Mouse (Mus musculus) testis, postnatal 14 days (tissue): Measurements from ENCODE around the gene Hoxc9.

Experiments
- DNase-seq: peaks from one replicate; pipeline ENCODE4 v3.0.0; 2021; ENCODE audit warnings: low spot score

Gene Hoxc9

DNA sequence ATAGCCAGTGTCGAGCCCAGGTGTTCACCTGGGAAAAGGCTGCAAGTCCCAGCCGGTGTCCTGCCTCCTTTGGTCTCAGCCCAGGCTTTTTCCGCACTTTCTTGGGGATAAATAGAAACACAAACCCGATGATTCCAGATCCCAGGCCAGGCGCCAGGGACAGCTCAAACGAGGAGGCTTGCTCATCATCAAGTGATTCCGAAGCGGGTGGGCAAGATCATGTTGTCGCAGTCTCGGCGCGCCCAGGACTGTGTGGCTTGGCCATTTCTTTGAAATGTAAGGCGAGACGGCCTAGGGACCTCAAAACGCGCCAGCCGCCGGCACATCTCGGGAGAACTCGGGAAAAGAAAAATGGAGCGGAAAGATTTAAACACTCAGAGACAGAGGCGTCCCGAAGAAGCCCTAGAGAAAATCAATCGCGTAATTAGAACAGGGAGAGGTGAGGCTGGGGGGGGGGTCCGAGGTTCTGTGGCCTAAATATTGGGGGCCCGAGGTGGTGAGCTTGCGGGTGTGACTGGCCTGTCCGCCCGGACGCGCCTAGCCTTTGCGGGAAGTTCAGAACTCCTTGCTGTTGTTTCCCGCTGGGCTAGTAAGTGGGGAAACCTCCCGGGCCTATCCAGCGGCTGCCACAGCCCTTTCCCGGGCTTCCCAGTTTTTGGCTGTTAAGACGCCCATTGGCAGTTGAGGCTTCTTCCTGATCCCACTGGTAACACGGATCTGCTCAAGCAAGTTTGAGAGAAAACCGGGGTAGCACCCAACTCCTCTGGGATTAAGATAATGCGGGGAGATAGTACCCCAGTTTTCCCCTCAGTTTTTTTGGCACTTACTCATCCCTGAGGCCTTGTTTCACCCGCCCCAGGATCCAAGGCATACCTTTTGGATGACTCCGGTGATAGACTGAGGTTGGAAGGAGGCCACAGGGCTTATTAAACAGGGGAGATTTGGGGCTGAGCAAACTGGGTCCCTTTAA lies 51.3 kb downstream of the Hoxc9 start:
- DNase-seq: no peak

DNA sequence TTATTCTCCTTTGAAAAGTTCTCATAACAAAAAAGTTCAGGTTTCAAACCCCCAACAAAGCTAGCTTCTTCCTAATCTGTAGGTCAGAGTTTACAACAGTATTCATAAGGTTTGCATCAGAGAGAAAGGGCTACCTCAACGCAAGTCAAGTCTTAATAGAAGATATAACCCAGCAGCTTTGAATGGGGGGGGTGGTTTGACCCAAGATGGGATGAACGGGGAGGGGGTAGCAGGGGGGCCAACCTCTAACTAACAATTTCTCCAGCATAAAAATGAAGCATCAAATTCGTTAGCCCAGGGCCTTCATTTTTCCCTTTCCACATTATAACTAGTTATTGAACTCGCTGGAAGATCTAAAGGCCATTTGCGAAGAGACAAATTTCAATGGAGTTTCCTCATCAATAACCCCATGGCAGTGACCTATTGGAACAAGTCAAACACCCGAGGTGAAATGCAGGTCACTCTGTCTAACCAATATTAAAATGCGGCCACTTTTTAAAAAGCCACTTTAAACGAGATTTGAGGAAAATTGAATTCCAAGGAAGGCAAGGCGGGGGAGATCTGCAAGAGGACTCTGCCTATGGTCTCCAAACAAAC lies 52.8 kb downstream of the Hoxc9 start:
- no peak for DNase-seq

DNA sequence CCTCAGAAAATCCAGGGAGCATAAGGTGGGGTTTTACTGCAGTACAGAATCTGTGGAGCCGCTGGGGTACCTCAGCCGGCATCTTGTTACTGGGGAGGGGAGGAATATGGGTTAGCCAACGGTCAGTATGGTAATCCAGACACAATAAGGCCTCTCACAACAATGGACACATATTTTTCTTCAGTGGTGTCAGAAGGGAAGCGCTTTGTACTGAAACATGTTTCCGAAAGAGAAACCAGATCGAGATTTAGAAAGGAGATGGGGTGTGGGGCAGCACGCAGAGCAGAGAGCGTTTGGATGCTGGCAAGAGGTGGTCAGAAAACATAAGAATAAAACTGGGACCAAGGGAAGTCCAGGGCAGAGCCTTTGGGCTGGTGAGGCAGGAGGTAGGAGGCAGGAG lies 53.9 kb downstream of the Hoxc9 start:
- no peak for DNase-seq

DNA sequence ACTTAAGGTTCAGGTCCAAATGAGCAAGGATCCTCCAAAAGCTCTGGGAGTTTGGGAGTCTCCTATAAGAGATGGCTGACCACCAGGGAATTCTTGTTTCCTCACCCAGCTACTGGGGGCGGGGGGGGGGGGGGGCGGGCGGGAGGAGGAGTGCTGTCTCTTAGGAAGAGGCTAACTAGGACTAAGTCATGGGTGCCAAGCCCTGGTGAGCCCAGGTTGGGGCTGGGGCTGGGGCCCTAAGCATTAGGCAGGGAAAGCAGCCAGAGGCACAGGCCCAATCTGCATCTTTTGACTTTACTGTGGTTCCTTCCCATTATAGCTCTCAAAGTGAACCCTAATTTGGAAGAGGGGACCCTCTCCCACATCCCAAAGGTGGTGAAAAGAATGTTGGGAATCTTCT lies 55.9 kb downstream of the Hoxc9 start:
- no peak for DNase-seq

DNA sequence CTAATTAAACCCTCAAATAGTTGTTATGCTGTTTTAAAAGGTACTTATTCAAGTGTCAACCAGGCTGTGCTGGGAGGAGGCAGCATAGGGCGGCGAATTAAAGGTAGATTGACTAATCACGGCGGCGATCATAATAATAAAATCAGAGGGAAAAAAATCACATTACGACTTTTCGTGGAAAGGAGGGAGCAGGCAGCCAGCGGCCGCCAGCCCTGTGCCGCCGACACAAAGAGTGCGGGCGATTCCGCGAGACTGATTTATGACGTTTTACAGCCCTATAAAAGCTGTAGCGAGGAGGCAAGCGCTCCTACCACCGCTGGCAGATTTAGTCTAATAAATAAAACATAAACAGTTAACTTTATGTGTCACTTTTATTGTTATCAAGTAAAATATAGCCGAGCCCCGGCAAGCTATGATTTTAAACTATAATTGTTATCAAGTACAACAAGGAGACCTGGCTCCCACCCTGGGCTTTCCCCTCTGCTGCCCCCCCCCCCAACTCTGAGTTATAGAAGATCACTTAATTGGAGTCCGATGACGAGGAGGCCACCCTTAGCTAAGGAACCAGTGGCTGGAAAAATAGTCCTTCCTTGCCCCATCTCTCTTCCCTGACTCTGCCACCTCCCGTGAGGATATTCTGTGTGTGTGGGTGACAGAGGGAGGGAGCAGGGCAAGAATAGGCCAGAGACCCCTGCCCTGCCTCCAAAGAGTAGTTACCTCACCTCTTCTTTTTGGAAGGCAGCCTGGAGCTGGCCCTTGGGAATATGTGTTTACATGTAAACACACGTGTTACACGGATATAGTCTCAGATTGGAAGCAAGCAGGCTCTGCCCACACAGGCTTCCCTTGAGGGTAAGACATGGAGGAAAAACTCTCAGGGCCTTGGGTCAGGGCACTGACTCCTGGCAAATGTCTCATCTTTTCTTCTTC lies 56.7 kb downstream of the Hoxc9 start:
- no peak for DNase-seq

DNA sequence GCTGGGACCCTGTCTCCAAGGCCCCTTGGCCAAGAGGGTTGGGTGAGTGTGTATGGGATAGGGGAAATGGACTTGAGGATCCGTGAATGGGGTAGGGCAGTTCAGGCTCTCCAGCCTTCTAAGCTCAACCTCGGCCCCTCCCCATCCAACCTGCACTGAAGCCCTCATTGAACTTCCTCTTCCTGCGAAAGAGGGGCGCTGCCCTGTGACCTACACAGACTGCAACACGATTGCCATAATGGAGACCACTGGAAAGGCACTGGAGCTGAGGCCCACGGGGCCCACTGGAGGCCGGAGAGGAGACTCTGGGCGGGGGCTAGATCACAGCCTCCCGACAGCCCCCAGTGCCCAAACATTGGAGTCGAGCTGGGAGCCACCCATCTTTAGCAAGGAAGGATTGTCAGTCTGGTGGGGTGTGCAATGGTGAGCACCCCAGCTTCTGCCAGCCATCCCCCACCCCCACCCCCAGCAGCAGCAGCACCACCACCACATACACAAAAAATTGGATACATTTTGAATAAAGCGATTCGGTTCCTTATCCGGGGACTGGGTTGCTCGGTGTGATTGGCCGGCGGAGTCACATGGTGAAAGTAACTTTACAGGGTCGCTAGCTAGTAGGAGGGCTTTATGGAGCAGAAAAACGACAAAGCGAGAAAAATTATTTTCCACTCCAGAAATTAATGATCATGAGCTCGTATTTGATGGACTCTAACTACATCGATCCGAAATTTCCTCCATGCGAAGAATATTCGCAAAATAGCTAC lies 58.0 kb downstream of the Hoxc9 start:
- DNase-seq: no peak
